Mouse (Mus musculus) frontal cortex, postnatal 10 days (tissue): ENCODE measurements around the gene Gm11549.

Experiments used
- DNase-seq, 2 experiments: peaks; one replicate each; pipeline ENCODE4 v3.0.0; 2022; ENCODE audit warnings: low spot score in 2 of 2, mixed read lengths in 1 of 2

Gm11549 gene

DNA sequence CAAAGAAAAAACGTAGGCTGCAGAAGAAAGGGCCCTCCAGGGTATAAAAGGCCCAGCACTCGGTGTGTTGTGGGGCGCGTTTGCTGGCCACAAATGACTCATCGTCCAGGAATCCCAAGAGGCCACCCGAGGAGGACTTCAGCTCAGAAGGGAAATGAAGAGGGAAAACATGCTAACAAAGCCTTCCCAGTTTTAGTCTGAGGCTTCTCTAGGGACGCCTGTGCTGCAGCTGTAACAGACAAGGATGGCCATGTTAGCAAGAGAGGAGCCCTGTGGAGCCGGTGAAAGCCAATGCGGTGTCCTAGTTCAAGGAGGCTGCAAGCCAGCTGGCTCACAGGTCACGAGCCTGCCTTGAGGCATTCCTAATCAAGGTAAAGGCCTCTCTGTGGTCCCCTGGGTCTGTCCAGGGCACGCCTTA, 39.8 kb downstream of the Gm11549 start:
- DNase-seq = peak; percentile 19 to 22

- no peak for DNase-seq
Observed at GRCm38 (mm10) chr3:36480486-36480885, 41.1 kb downstream of the Gm11549 start.

GRCm38 (mm10) chr3:36478776-36479175, 42.8 kb downstream of the Gm11549 start:
- DNase-seq = no peak

GRCm38 (mm10) chr3:36476261-36477155, 45.1 kb downstream of the Gm11549 start:
- DNase-seq = no peak

DNA sequence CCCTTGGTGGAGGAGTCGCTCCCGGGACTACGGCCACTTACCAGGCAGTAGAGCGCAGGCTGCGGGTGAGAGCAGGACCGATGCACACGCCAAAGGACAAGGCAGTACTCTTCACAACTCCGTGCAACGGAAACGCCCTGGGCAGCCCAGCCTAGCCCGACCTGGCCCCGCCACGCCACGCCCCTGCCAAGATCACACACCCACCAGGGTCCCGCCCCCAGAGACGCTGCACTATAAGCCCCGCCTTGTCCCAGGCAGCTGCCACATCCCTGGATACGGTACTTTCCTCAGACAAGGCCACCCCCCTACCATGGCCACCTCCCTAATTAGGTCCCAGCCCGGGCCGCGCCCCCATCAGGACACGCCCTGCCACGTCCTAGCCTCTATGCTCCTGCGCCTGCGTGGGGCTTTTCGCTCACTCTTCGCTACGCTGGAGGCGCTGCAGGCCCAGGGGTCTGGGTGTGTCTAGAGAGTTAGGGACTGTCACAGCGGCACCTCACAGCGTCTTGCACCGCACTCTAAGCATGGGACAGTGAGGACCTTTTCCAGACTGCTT, 46.0 kb downstream of the Gm11549 start, which contains the start of the genes Anxa5 and 1810062G17Rik:
Gene Anxa5, minus strand, starts transcription at position 363 of the 556 bp plus-strand sequence.
Gene 1810062G17Rik, plus strand, starts transcription at position 406 of the 556 bp plus-strand sequence.
- peak; percentile 88 to 90 for DNase-seq

DNA sequence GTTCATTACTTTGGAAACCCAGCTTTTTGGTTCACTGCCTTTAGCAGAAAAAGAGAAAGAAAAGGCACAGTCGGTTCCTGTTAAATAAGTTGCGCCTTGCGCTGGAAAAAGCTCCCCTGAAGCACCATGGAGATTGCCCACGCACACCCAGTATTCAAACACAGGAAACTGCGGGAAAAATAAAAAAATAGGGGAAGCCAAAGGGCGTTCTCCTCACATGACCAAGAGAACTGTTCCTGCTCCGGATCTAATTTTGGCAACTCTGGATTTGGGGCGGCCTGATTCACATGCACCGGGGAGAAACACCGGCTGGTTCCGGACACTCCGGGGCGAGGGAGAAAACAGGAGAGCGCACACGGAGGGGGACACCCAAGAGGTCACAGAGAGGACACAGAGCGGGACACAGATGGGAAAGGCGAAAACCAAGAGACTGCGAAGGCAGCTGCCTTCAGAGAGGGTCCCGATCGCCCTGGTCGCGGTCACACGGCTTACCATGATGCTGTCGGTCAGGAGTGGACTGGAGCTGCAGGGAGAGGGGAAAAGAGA, 46.6 kb downstream of the Gm11549 start:
- peak; percentile 25 to 27 for DNase-seq

DNA sequence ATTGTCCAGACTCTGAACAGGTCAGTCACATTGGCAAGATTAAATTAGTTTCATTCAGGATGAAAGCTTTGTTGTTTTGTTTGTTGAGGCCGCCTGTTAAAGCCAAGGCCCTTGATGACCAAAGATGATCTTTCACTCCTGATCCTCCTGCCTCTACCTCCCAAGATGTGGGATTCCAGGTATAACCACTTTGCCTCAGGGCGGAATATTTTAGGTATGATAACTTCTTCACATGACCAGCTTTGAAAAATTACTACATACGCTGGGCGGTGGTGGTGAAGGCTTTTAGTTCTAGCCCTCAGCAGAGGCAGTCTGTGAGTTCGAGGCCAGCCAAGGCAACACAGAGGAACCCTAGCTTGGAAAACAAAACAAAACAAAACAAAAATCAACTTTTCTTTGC, 47.2 kb downstream of the Gm11549 start:
- no peak for DNase-seq

- DNase-seq = no peak
Observed at GRCm38 (mm10) chr3:36473222-36473621, 48.4 kb downstream of the Gm11549 start.

GRCm38 (mm10) chr3:36471856-36472255, 49.8 kb downstream of the Gm11549 start:
- DNase-seq = no peak

GRCm38 (mm10) chr3:36468871-36469270, 52.7 kb downstream of the Gm11549 start:
- no peak for DNase-seq

GRCm38 (mm10) chr3:36467632-36468031, 54.0 kb downstream of the Gm11549 start:
- no peak for DNase-seq

DNA sequence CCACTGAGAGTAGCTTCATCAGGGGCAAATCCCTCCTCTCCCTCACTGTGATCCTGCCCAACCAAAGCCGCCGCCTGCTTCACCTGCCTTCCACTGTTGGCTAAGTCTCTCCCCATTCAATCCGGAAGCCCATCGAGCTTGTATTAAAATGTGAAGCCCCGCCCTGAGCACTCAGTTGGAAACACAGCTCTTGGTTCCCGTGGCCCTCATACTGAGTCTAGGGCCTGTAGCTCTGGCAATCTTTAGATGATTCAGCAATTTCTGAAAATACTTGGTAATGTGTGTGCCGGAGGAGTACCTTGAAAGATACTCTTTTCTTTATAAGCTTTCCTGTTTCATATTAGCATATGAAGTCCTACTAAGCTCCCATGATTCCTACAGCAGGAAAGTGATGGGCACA, 56.1 kb downstream of the Gm11549 start:
- DNase-seq = no peak
